Mouse (Mus musculus): ENCODE results near the gene Adgrg1.

DNA sequence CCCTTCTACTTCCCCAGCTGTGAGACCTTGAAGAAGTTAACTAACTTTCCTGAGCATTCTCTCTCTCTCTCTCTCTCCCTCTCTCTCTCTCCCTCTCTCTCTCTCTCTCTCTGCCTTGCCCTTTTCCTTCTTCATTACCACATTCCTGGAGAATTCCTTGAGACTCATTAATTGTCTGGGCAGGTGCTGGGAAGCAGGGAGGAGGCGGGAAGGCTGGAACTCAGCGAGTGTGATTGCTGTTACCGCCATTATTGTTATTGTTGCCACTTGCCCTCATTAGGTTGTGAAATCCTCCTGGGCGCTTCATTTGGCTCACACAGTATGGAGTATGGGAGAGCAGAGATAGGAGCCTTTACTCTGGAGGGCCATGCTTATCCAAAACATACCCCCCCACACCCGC, 8.6 kb downstream of the Adgrg1 start:
- TF ChIP-seq CTCF (IDR thresholded peaks at IDR 0.05; ENCODE audit: low read depth, low read length) (no peak), POLR2A (IDR thresholded peaks at IDR 0.05; ENCODE audit: borderline replicate concordance, low read depth, low read length) (no peak)

Measured in bone marrow macrophage, adult 2 months (primary cell).